Comparison of ENCODE assay signal across 10 mouse cellular contexts in the genomic region with DNA sequence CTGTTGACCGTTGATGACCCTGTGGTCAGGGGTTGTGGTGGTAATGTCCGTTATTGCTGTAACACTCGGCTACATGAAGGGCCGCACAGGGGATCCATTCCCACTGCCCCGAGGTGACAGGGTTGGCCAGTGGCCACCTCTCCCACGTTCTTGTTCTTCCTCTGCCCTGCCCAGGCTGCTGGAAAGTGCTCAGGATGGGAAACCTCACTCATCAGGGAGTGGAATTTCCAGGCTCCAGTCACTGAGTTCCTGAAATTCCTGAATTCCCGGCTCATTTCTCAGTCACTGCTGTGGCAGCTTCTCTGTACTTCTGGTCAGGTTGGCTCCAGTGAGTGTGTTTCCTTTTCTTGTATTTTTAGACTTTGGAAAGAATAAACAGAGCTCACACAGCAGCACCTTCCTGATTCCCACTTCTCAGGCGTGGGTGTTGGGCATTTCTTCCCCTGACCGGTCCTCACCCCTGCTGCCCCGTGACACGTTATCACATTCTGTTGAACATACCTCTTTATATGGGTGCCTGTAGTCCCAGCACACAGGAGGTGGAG. TPM values are rescaled to one million over a fixed set of nuclear protein-coding genes. Genes with fewer than 3 reads are reported as not detected.
A peak's percentile ranks its signal among the peaks of the same experiment; 100 is the strongest.
DNase-seq lines count a peak whose midpoint lies in the region; ATAC-seq and TF ChIP-seq lines count a peak whose summit lies in the region.
"Had no signal": no experiment of that assay in that cellular context is flagged by ENCODE, and none has a peak within 500 bp of the region (broad histone marks: within the 10 kb centered on the region; RNA-seq: fewer than 3 reads in every experiment).

No protein-coding gene starts in this region.

- no peak overlapping the region for H3K4me3 ChIP-seq in C2C12 (ENCODE audit: insufficient read depth, poor library complexity, severe bottlenecking)
- H3K4me3 ChIP-seq in heart, postnatal 0 days (ENCODE audit: low read depth, low read length), result no peak overlapping the region
- no peak overlapping the region for H3K4me3 ChIP-seq in lung, embryonic 15.5 days
- H3K4me3 ChIP-seq: liver, embryonic 15.5 days had no signal

- ATAC-seq in heart, postnatal 0 days (ENCODE audit: insufficient read depth, low read depth), result peak; percentile 78
- peak; percentile 52; the same call in 1 of the 2 replicates for ATAC-seq in lung, embryonic 15.5 days (ENCODE audit: borderline replicate concordance, extremely low read depth, low FRiP score, low TSS enrichment)
- no peak for ATAC-seq in cerebellum, adult (ENCODE audit: insufficient number of reproducible peaks, low FRiP score, low TSS enrichment)

- DNase-seq in embryo, embryonic 10.5 days (ENCODE audit: low spot score), result peak; percentile 49
- peak; percentile 88 for DNase-seq in heart, postnatal 0 days (ENCODE audit: low spot score)
- DNase-seq in cerebellum, adult 11 months, result no peak
- no peak for DNase-seq in MN1 (ENCODE audit: low spot score)
- DNase-seq in thymus, postnatal 10 days (ENCODE audit: low spot score in 2 of 2), result no peak
- DNase-seq: thymus, postnatal 14 days had no signal

- no peaks in the 10 kb centered on the region for H3K9me3 ChIP-seq in heart, postnatal 0 days (replicated peaks; ENCODE audit: control insufficient read depth, low read length)
- H3K9me3 ChIP-seq in lung, embryonic 15.5 days, result no peaks in the 10 kb centered on the region
- H3K9me3 ChIP-seq: liver, embryonic 15.5 days had no signal

- H3K9ac ChIP-seq in heart, postnatal 0 days (replicated peaks; ENCODE audit: low read depth, low read length), result no peak overlapping the region
- no peak overlapping the region for H3K9ac ChIP-seq in lung, embryonic 15.5 days
- H3K9ac ChIP-seq: liver, embryonic 15.5 days had no signal

- WGBS in heart, postnatal 0 days, result 7% methylated on average over 11 of the region's 11 CpGs
- WGBS in lung, embryonic 15.5 days, result 15% methylated on average over 11 of the region's 11 CpGs

- no peak for TF ChIP-seq CTCF in C2C12 (IDR thresholded peaks at IDR 0.05; ENCODE audit: control insufficient read depth, insufficient read depth, insufficient read length)
- TF ChIP-seq CTCF in heart, postnatal 0 days (IDR thresholded peaks at IDR 0.05; ENCODE audit: low read depth), result no peak

- H3K79me3 ChIP-seq in C2C12 (ENCODE audit: low read depth), result no peaks in the 10 kb centered on the region

- no peaks in the 10 kb centered on the region for H3K36me3 ChIP-seq in C2C12 (ENCODE audit: control insufficient read depth, insufficient read depth)
- H3K36me3 ChIP-seq in heart, postnatal 0 days (replicated peaks; ENCODE audit: control insufficient read depth, insufficient read depth, low read length), result no peaks in the 10 kb centered on the region
- no peaks in the 10 kb centered on the region for H3K36me3 ChIP-seq in lung, embryonic 15.5 days
- H3K36me3 ChIP-seq: liver, embryonic 15.5 days had no signal

- no peak overlapping the region for H3ac ChIP-seq in C2C12 (ENCODE audit: control insufficient read depth, insufficient read length, low read depth)

- no peaks in the 10 kb centered on the region for H3K27me3 ChIP-seq in C2C12 (ENCODE audit: control insufficient read depth, insufficient read depth, insufficient read length)
- no peaks in the 10 kb centered on the region for H3K27me3 ChIP-seq in heart, postnatal 0 days (ENCODE audit: control insufficient read depth, insufficient read depth, low read length)
- no peaks in the 10 kb centered on the region for H3K27me3 ChIP-seq in lung, embryonic 15.5 days

- peak overlapping the region; percentile 72 for H3K27ac ChIP-seq in heart, postnatal 0 days (ENCODE audit: low read depth)
- H3K27ac ChIP-seq in lung, embryonic 15.5 days, result peak overlapping the region; percentile 31
- H3K27ac ChIP-seq: liver, embryonic 15.5 days had no signal

- peaks cover 19% of the 10 kb centered on the region; the same call in 1 of the 2 replicates for H3K4me1 ChIP-seq in heart, postnatal 0 days (ENCODE audit: control insufficient read depth, insufficient read depth)
- H3K4me1 ChIP-seq in lung, embryonic 15.5 days, result peaks cover 11% of the 10 kb centered on the region

- no peaks in the 10 kb centered on the region for H3K79me2 ChIP-seq in C2C12 (ENCODE audit: control insufficient read depth, insufficient read depth)

- H3K4me2 ChIP-seq in heart, postnatal 0 days (ENCODE audit: low read depth, low read length), result no peak overlapping the region; the same call in 1 of the 2 replicates
- H3K4me2 ChIP-seq in lung, embryonic 15.5 days, result no peak overlapping the region
- H3K4me2 ChIP-seq: liver, embryonic 15.5 days had no signal

- TF ChIP-seq EP300 in heart, postnatal 0 days (IDR thresholded peaks at IDR 0.05; ENCODE audit: low read depth), result no peak

TF ChIP-seq in C2C12, 6 proteins besides CTCF, POLR2A, EP300 and RAD21:
- TF ChIP-seq MYOD1 (IDR thresholded peaks at IDR 0.05; ENCODE audit: control insufficient read depth, insufficient read length, low read depth), result no peak
- no peak for TF ChIP-seq CEBPB (IDR thresholded peaks at IDR 0.05; ENCODE audit: low read depth)
- TF ChIP-seq MAX (IDR thresholded peaks at IDR 0.05), result peak; percentile 38
- TF ChIP-seq MYOG (IDR thresholded peaks at IDR 0.05; ENCODE audit: control insufficient read depth, extremely low read depth, insufficient read length), result no peak

RNA-seq across cellular contexts. Expression of a gene that starts 15.0 kb away (rescaled TPM):
- 10.5 TPM for polyA plus RNA-seq in C2C12 (2012; fragmentation: generic; extraction: Trizol)
- 7.1 and 13.0 TPM in 2 replicates for total RNA-seq in heart, postnatal 0 days (2014; rRNA removed; ENCODE audit: low replicate concordance)
- polyA plus RNA-seq in heart, postnatal 0 days (2015; fragmentation: Nextera tagmentation; extraction: Ambion mirVana), result 1.0 and 1.1 TPM in 2 replicates
- 0.63 and 0.92 TPM in 2 replicates for polyA plus RNA-seq in lung, embryonic 15.5 days (2015; fragmentation: Nextera tagmentation; extraction: Ambion mirVana)

RNA-seq across cellular contexts. Expression of a gene that starts 15.8 kb away (rescaled TPM):
- 0.48 TPM for polyA plus RNA-seq in C2C12 (2012; fragmentation: generic; extraction: Trizol)
- total RNA-seq in heart, postnatal 0 days (2014; rRNA removed; ENCODE audit: low replicate concordance), result 0.77 TPM in 1 of 2 replicates, not detected in the other
- 0.25 and 0.86 TPM in 2 replicates for polyA plus RNA-seq in heart, postnatal 0 days (2015; fragmentation: Nextera tagmentation; extraction: Ambion mirVana)
- polyA plus RNA-seq in lung, embryonic 15.5 days (2015; fragmentation: Nextera tagmentation; extraction: Ambion mirVana), result 2.1 and 2.8 TPM in 2 replicates
- polyA plus RNA-seq: liver, embryonic 15.5 days had no signal

RNA-seq across cellular contexts. Expression of a gene that starts 29.5 kb away (rescaled TPM):
- polyA plus RNA-seq in C2C12 (2012; fragmentation: generic; extraction: Trizol), result 140 TPM
- total RNA-seq in heart, postnatal 0 days (2014; rRNA removed; ENCODE audit: low replicate concordance), result 25.1 and 32.7 TPM in 2 replicates
- 11.8 and 12.9 TPM in 2 replicates for polyA plus RNA-seq in heart, postnatal 0 days (2015; fragmentation: Nextera tagmentation; extraction: Ambion mirVana)
- 22.5 and 22.9 TPM in 2 replicates for polyA plus RNA-seq in lung, embryonic 15.5 days (2015; fragmentation: Nextera tagmentation; extraction: Ambion mirVana)

RNA-seq across cellular contexts. Expression of a gene that starts 35.8 kb away (rescaled TPM):
- polyA plus RNA-seq in C2C12 (2012; fragmentation: generic; extraction: Trizol), result 103 TPM
- total RNA-seq in heart, postnatal 0 days (2014; rRNA removed; ENCODE audit: low replicate concordance), result 4.3 and 26.7 TPM in 2 replicates
- 21.7 and 22.0 TPM in 2 replicates for polyA plus RNA-seq in heart, postnatal 0 days (2015; fragmentation: Nextera tagmentation; extraction: Ambion mirVana)
- polyA plus RNA-seq in lung, embryonic 15.5 days (2015; fragmentation: Nextera tagmentation; extraction: Ambion mirVana), result 30.0 and 32.6 TPM in 2 replicates

Comparison
In these comparisons a context has a peak if more than half of its experiments do, and no peak if none do; other contexts are left out.
1. DNase-seq: peak in embryo, embryonic 10.5 days (single experiment) and heart, postnatal 0 days (single experiment); none in cerebellum, adult 11 months (single experiment), MN1 (single experiment) and thymus, postnatal 10 days (0 of 2).